Mouse (Mus musculus) limb, embryonic 11.5 days (tissue): ENCODE data around the gene Ddx1. TPM values are rescaled to one million over a fixed set of nuclear protein-coding genes. Genes with fewer than 3 reads are reported as not detected.

ENCODE experiments used
- polyA plus RNA-seq: library from polyadenylated mRNA; unstranded; fragments of >200 nt; fragmentation: Nextera tagmentation; extraction: Ambion mirVana; gene quantifications from 2 replicates; pipeline ENCODE4 v1.2.1, GENCODE M21; 2014

Ddx1 gene
- polyA plus RNA-seq, 1 experiment from 2014 or later, result 193 TPM

Other genes starting within 250 kb of the Ddx1 start
- 16.4 and 20.9 TPM in 2 replicates for gene Nbas, start 19.9 kb upstream of the Ddx1 start, polyA plus RNA-seq